Mouse (Mus musculus): ENCODE data around the gene Npsr1.
A peak's percentile ranks its signal among the peaks of the same experiment; 100 is the strongest.

The Npsr1 gene

DNA sequence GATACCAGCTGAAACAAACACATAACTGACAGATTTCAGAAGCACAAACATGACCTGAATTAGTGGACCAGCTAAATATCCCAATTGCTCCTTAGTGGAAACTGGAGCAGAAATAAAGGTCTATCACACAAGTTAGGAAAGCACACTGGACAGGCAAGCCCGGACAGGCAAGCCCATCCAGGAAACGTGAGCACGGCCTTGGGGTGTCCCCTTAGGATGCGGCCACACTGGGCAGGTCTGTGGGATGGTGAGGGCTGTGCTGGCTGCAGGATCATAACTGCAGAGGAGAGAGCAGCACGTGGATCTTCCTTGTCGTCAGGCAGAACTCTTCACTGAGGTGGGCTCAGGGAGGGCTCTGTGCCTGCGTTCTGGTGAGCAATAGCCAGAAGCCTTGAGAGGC lies at the start of gene Npsr1:
Gene Npsr1, plus strand, starts transcription at position 301 of the 400 bp plus-strand sequence.
- no peak for DNase-seq (ENCODE audit: low read depth, low spot score)

GRCm38 (mm10) chr9:24051538-24051937 lies 46.3 kb upstream of the Npsr1 start:
- no peak for DNase-seq (ENCODE audit: low read depth, low spot score)

GRCm38 (mm10) chr9:24063251-24063650 lies 34.5 kb upstream of the Npsr1 start:
- no peak for DNase-seq (ENCODE audit: low read depth, low spot score)

DNA sequence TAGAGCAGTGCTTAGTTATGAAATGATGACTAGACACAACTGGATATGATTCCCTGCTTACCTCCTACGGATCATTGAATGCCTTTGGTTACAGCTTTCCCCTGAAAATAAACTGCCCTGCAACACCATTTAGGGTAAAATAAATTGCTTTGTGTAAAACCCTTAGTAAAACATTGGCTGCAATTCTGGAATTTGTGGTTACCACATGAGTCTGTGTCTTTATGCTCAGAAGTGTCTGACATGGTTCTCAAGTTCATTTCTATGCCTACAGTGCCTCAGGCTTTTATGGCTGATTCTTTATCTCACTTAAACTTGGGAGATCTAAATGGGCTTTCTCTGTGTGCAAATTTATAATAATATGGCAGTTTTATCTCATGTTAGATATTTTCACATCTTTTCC lies 26.1 kb upstream of the Npsr1 start:
- no peak for DNase-seq (ENCODE audit: low read depth, low spot score)

GRCm38 (mm10) chr9:24077596-24077995 lies 20.2 kb upstream of the Npsr1 start:
- DNase-seq (ENCODE audit: low read depth, low spot score) = no peak

- DNase-seq (ENCODE audit: low read depth, low spot score) = no peak
Observed at GRCm38 (mm10) chr9:24091875-24092274, 5.9 kb upstream of the Npsr1 start.

DNA sequence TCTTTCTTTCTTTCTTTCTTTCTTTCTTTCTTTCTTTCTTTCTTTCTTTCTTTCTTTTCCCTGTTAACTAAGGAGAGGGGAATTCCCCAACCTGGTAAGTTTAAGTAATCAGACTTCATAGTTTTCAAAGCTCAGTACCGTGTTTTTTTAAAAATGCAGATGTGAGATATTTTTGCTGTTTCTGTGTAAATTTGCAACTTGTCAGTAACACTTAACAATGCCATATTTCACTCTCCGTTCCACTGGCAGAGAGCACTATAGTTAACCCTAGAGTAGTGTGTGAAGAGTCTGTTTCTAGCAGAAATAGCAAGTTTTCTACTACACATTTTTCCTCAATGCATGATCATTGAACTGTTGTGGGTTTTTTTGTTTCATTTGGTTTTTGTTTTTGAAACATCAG lies 730 bp downstream of the Npsr1 start:
- DNase-seq (ENCODE audit: low read depth, low spot score) = no peak

DNA sequence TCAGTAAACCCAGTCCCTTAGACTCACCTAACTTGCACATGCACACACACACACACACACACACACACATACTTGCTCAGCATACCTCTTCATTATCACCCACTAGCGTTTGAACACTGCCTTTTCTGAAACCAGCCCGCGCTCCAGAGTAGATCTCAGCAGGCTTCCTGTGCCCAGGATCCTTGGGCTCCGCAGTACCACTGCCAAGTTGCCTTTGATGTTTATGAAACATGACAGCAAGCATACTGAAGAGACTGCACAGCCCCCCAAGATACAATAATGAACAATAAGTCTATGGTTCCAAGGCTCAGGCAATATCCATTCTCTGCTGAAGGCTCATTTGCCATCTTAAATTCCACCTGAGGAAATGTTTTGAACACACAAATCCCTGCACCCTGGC lies 1.8 kb downstream of the Npsr1 start:
- DNase-seq (ENCODE audit: low read depth, low spot score) = no peak

DNA sequence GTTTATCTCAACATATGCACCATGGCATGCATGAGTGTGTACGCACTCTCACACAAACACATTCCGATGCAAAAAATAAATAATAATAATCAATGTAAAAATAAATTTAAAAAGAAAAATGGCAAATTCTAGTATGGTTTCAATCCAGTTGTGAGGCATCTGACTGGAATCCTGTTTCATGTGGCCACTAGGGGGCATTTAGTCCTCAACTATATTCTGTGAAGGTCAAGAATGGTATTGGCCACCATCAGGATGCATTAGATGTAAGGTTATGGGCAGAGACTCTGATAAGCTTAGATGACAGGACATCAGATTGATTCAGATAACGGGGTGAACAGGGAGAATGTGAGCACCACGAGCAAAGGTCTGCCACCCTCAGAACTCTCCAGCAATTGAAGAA lies 21.6 kb downstream of the Npsr1 start:
- DNase-seq (ENCODE audit: low read depth, low spot score) = peak; percentile 78

- no peak for DNase-seq (ENCODE audit: low read depth, low spot score)
Observed at GRCm38 (mm10) chr9:24133142-24133541, 35.3 kb downstream of the Npsr1 start.

GRCm38 (mm10) chr9:24136354-24136753 lies 38.6 kb downstream of the Npsr1 start:
- no peak for DNase-seq (ENCODE audit: low read depth, low spot score)

- DNase-seq (ENCODE audit: low read depth, low spot score) = peak; percentile 82
Observed at GRCm38 (mm10) chr9:24144341-24144740, 46.5 kb downstream of the Npsr1 start.

GRCm38 (mm10) chr9:24157208-24157607 lies 59.4 kb downstream of the Npsr1 start:
- peak; percentile 31 for DNase-seq (ENCODE audit: low read depth, low spot score)

DNA sequence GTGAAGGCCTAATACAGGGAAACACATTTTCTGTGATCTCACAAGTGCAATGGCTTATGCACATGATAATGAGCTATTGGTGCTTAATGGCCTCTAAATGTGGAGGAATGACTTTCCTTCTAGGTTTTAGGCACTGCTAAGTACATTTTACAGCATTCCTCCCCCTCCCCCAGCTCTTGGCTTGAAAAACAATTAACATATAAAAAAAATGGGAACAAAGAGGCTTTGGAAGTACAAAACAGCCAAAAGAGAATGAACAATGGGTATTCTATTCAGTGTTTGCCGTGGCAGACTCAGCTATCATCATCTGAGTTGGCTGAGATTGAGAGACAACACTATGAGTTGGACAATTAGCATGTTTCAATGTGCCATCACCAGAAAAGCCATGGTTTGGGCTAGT lies 62.6 kb downstream of the Npsr1 start:
- DNase-seq (ENCODE audit: low read depth, low spot score) = peak; percentile 85

DNA sequence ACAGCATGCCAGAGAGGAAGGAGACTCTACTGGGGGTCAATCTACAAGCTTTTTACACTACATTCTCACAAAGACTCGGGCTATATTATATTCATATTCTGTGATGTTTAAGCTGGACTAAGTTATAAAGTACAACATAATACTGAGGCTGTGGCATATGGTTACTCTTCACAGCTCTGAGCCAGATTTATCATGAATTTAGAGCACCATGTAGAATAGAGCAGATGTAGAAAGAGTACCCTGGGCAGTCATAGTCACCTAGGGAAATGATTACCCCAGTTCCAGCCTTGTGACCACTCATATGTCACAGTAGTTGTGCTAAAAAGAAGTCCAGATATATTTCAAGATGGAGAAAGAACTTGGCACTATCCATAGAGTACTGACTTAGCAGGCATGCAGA lies 70.7 kb downstream of the Npsr1 start:
- DNase-seq (ENCODE audit: low read depth, low spot score) = peak; percentile 49

DNA sequence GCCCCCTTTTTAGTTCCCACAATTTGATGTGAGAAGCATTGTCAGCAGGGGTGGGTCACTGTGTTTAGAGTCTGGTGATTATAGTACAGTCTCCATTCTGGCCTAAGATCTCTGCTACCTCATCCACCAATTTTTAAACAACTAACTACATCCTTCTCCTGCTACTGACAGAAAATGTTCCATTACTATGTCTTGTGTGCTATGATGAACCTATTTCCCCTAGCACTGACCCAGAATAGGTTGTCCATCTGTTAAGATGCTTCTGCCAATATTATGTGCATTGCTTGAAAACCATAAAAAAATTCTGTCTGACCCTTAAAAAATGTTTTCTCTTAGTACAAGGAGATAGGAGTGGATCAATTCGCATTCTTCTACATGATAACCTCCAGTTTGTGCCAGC lies 72.9 kb downstream of the Npsr1 start:
- DNase-seq (ENCODE audit: low read depth, low spot score) = peak; percentile 58

GRCm38 (mm10) chr9:24178744-24179143 lies 80.9 kb downstream of the Npsr1 start:
- no peak for DNase-seq (ENCODE audit: low read depth, low spot score)

GRCm38 (mm10) chr9:24180926-24181325 lies 83.1 kb downstream of the Npsr1 start:
- no peak for DNase-seq (ENCODE audit: low read depth, low spot score)

- DNase-seq (ENCODE audit: low read depth, low spot score) = peak; percentile 92
Observed at GRCm38 (mm10) chr9:24186289-24186688, 88.5 kb downstream of the Npsr1 start.

- DNase-seq (ENCODE audit: low read depth, low spot score) = peak; percentile 83
Observed at GRCm38 (mm10) chr9:24189511-24190260, 91.9 kb downstream of the Npsr1 start.

DNA sequence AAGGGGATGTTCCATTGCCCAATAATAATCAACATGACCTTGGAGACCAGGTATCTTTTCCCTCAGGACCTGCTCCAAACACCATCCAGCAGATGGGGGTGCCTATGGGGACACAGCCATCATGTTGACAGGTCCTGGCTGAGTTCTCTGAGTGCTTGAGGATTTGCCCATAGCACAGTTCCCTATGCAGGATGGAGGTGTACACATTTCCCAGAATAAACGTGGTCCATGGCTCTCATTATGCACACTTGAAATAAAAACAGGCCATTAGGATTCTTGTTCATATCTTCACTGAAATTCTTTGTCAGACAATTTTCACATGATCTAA lies 92.4 kb downstream of the Npsr1 start:
- peak; percentile 28 for DNase-seq (ENCODE audit: low read depth, low spot score)

GRCm38 (mm10) chr9:24198254-24198653 lies 100.5 kb downstream of the Npsr1 start:
- no peak for DNase-seq (ENCODE audit: low read depth, low spot score)

DNA sequence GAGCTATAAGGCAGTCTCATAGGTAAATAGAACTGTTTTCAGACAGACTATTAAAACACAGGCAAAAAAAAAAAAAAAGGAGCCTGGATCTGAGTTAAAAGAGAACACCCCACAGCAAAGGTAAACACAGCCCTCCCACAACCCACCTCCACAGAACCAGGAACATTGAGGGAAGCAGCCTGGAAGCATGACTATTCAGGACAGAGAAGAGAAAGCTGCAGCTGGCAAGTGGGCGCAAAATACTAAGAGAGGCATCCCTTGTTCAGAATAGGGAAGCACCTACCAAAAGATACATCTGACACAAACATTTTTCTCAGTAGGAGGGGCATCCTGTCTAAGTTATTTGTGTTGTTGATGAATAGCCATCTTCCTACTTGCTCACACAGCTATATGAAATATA lies 113.8 kb downstream of the Npsr1 start:
- peak; percentile 92 for DNase-seq (ENCODE audit: low read depth, low spot score)

DNA sequence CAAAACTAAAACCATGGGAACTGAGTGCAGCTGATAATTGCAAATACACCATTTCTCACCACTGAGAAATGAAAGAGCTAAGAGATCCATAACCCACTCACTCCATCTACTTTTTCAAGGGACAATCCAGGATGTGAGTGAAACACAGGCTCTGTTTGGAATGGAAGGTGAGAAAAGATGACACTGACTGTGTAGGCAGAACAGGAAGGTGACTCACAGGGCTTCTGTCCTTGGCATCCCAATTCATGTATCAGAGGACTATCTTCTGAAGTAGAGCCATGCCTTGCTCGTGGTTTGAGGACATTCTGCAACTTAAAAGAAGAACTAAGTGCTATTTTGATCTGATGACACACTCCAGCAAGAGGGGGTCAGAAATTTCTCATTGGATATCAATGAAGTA lies 119.9 kb downstream of the Npsr1 start:
- DNase-seq (ENCODE audit: low read depth, low spot score) = peak; percentile 87
